ENCODE assay signal across 16 mouse cellular contexts in the genomic region with DNA sequence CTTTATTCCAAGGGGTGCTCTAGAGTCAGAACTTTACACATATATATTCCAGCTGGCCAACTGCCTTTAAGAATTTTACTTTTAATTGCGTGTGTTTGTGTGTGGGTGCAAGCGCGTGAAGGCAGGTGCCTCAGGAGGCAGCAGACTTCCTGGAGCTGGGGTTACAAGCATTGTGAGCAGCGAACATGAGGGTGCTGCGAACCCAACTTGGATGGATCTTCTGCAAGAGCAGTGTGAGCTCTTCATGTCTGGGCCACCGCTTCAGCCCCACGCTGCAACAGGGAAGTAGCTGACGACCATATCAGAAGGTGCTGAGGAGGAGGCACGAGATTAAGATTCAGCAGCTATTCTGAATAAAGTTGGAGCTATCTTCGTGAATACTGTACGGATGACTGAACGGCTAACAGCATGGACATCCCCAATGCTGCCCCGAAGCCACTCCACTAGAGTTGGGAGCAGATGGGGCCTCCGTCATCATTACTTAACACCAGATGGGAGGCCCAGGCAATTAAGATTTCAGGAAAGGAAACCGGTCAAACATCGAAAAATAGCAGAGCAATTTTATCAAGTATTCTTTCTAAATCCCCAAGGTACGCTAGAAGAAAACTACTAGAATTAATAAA.
A peak's percentile ranks its signal among the peaks of the same experiment; 100 is the strongest.
DNase-seq lines count a peak whose midpoint lies in the region; ATAC-seq and TF ChIP-seq lines count a peak whose summit lies in the region.
"Had no signal": no experiment of that assay in that cellular context is flagged by ENCODE, and none has a peak within 500 bp of the region (broad histone marks: within the 10 kb centered on the region; RNA-seq: fewer than 3 reads in every experiment).

No protein-coding gene starts in this region.

- H3K4me1 ChIP-seq in kidney, postnatal 0 days (replicated peaks; ENCODE audit: insufficient read depth, low read length): no peaks in the 10 kb centered on the region
- H3K4me1 ChIP-seq in forebrain, embryonic 14.5 days (ENCODE audit: control insufficient read depth, insufficient read depth, low read length): no peaks in the 10 kb centered on the region
- no peaks in the 10 kb centered on the region for H3K4me1 ChIP-seq in midbrain, embryonic 14.5 days (ENCODE audit: control insufficient read depth, insufficient read depth, low read length)
- H3K4me1 ChIP-seq: stomach, embryonic 15.5 days had no signal

- H3K27ac ChIP-seq in kidney, postnatal 0 days: no peak overlapping the region
- no peak overlapping the region for H3K27ac ChIP-seq in forebrain, embryonic 14.5 days (ENCODE audit: low read depth, low read length)
- no peak overlapping the region for H3K27ac ChIP-seq in midbrain, embryonic 14.5 days (replicated peaks; ENCODE audit: low read depth, low read length)
- H3K27ac ChIP-seq: heart, adult 2 months; limb, embryonic 15.5 days; stomach, embryonic 15.5 days had no signal

- TF ChIP-seq CTCF in kidney, postnatal 0 days (IDR thresholded peaks at IDR 0.05; ENCODE audit: low read depth): no peak

- no peak overlapping the region for H3K4me2 ChIP-seq in kidney, postnatal 0 days (ENCODE audit: low read length)
- no peak overlapping the region for H3K4me2 ChIP-seq in forebrain, embryonic 14.5 days (ENCODE audit: low read length)
- H3K4me2 ChIP-seq in midbrain, embryonic 14.5 days (ENCODE audit: low read length): no peak overlapping the region
- H3K4me2 ChIP-seq: limb, embryonic 15.5 days; lung, embryonic 14.5 days; stomach, embryonic 15.5 days had no signal

- peak; percentile 7 for DNase-seq in kidney, postnatal 0 days (ENCODE audit: low spot score)
- no peak for DNase-seq in kidney, adult 8-10 months
- DNase-seq in cerebellum, adult 11 months: peak; percentile 9
- DNase-seq in forebrain, embryonic 14.5 days (ENCODE audit: low spot score): peak; percentile 57
- DNase-seq in midbrain, embryonic 14.5 days: peak; percentile 8
- DNase-seq in layer of hippocampus, adult 8-10 months (ENCODE audit: low spot score in 2 of 2): no peak
- DNase-seq in kidney, postnatal 25 days: no peak
- DNase-seq: B cell, adult 2 months; heart, adult 2 months; heart, postnatal 14 days; kidney, adult 18-20 months; lung, embryonic 14.5 days; thymus, postnatal 36 days had no signal

- 78% methylated on average over 17 of the region's 17 CpGs for WGBS in kidney, postnatal 0 days
- 75% methylated on average over 17 of the region's 17 CpGs for WGBS in forebrain, embryonic 14.5 days
- 75% methylated on average over 17 of the region's 17 CpGs for WGBS in midbrain, embryonic 14.5 days

- H3K9ac ChIP-seq in kidney, postnatal 0 days (ENCODE audit: low read depth, low read length): no peak overlapping the region
- H3K9ac ChIP-seq in forebrain, embryonic 14.5 days (ENCODE audit: low read length): no peak overlapping the region
- no peak overlapping the region for H3K9ac ChIP-seq in midbrain, embryonic 14.5 days (replicated peaks; ENCODE audit: low read length)
- H3K9ac ChIP-seq: limb, embryonic 15.5 days; lung, embryonic 14.5 days; stomach, embryonic 15.5 days had no signal

- H3K27me3 ChIP-seq in kidney, postnatal 0 days (ENCODE audit: insufficient read depth, low read length): no peaks in the 10 kb centered on the region
- no peaks in the 10 kb centered on the region for H3K27me3 ChIP-seq in forebrain, embryonic 14.5 days (replicated peaks; ENCODE audit: control insufficient read depth, insufficient read depth, low read length)
- H3K27me3 ChIP-seq in midbrain, embryonic 14.5 days (ENCODE audit: control insufficient read depth, insufficient read depth, low read length): no peaks in the 10 kb centered on the region
- H3K27me3 ChIP-seq: limb, embryonic 15.5 days; stomach, embryonic 15.5 days had no signal

- H3K36me3 ChIP-seq in kidney, postnatal 0 days (ENCODE audit: insufficient read depth, low read length): 0 out of 2 replicates have a peak, but pooled peaks cover 7% of the 10 kb centered on the region
- 0 out of 2 replicates have a peak, but pooled peaks cover 4% of the 10 kb centered on the region for H3K36me3 ChIP-seq in forebrain, embryonic 14.5 days (ENCODE audit: control insufficient read depth, insufficient read depth, low read length)
- H3K36me3 ChIP-seq in midbrain, embryonic 14.5 days (ENCODE audit: control insufficient read depth, insufficient read depth, low read length): peaks cover under 1% of the 10 kb centered on the region; the same call in 1 of the 2 replicates
- H3K36me3 ChIP-seq: stomach, embryonic 15.5 days had no signal

- H3K9me3 ChIP-seq in kidney, postnatal 0 days (replicated peaks; ENCODE audit: low read length): no peaks in the 10 kb centered on the region
- no peaks in the 10 kb centered on the region for H3K9me3 ChIP-seq in forebrain, embryonic 14.5 days (replicated peaks; ENCODE audit: control insufficient read depth, low read length)
- H3K9me3 ChIP-seq in midbrain, embryonic 14.5 days (ENCODE audit: control insufficient read depth, low read length): no peaks in the 10 kb centered on the region
- H3K9me3 ChIP-seq: limb, embryonic 15.5 days; stomach, embryonic 15.5 days had no signal

- no peak overlapping the region for H3K4me3 ChIP-seq in kidney, postnatal 0 days (replicated peaks; ENCODE audit: low read depth, low read length)
- H3K4me3 ChIP-seq in forebrain, embryonic 14.5 days (ENCODE audit: low read depth, low read length): no peak overlapping the region
- no peak overlapping the region for H3K4me3 ChIP-seq in midbrain, embryonic 14.5 days (replicated peaks; ENCODE audit: low read depth, low read length)
- H3K4me3 ChIP-seq: heart, adult 2 months; limb, embryonic 15.5 days; stomach, embryonic 15.5 days had no signal

- ATAC-seq in kidney, postnatal 0 days (replicated peaks; ENCODE audit: low FRiP score, low read depth): 0 out of 2 replicates have a peak, but pooled peaks have one; percentile 29
- ATAC-seq in forebrain, embryonic 14.5 days: peak; percentile 72
- no peak for ATAC-seq in midbrain, embryonic 14.5 days (ENCODE audit: low FRiP score, low TSS enrichment)
- ATAC-seq in megakaryocyte-erythroid progenitor cell, adult 5-6 weeks (replicated peaks; ENCODE audit: low FRiP score, low TSS enrichment, poor library complexity, severe bottlenecking): no peak

Comparison
In these comparisons a context has a peak if more than half of its experiments do, and no peak if none do; other contexts are left out.
1. DNase-seq: peak in kidney, postnatal 0 days (single experiment), cerebellum, adult 11 months (single experiment), forebrain, embryonic 14.5 days (single experiment) and midbrain, embryonic 14.5 days (single experiment); none in kidney, adult 8-10 months (0 of 2), layer of hippocampus, adult 8-10 months (0 of 2) and kidney, postnatal 25 days (0 of 2).
2. ATAC-seq: peak in kidney, postnatal 0 days (single experiment) and forebrain, embryonic 14.5 days (single experiment); none in midbrain, embryonic 14.5 days (single experiment) and megakaryocyte-erythroid progenitor cell, adult 5-6 weeks (single experiment).